Mouse (Mus musculus) urinary bladder, postnatal 4 days (tissue): ENCODE data around the gene 9530053A07Rik.

Experiments used
- DNase-seq, 2 experiments: peaks; one replicate each; pipeline ENCODE4 v3.0.0; 2021 to 2022; ENCODE audit warnings: low spot score in 2 of 2

The 9530053A07Rik gene

GRCm38 (mm10) chr7:28169489-28170422, 40.5 kb downstream of the 9530053A07Rik start, which contains the start of gene Fbl:
Gene Fbl, plus strand, starts transcription at chr7:28169710.
- DNase-seq: peak; percentile 84 to 88

- no peak for DNase-seq
Measured at GRCm38 (mm10) chr7:28175358-28175757, 46.1 kb downstream of the 9530053A07Rik start.

GRCm38 (mm10) chr7:28179228-28179627, 50.0 kb downstream of the 9530053A07Rik start, which contains the start of gene Dyrk1b:
Gene Dyrk1b, plus strand, starts transcription at chr7:28179469.
- peak; percentile 98 to 99 for DNase-seq

- peak; percentile 92 to 93 for DNase-seq
Measured at GRCm38 (mm10) chr7:28179741-28180377, 50.6 kb downstream of the 9530053A07Rik start.

- DNase-seq: no peak
Measured at GRCm38 (mm10) chr7:28180890-28181289, 51.6 kb downstream of the 9530053A07Rik start.

GRCm38 (mm10) chr7:28181376-28181775, 52.1 kb downstream of the 9530053A07Rik start:
- no peak for DNase-seq

- DNase-seq: no peak
Measured at GRCm38 (mm10) chr7:28182320-28182719, 53.1 kb downstream of the 9530053A07Rik start.

GRCm38 (mm10) chr7:28185884-28186283, 56.6 kb downstream of the 9530053A07Rik start:
- DNase-seq: no peak

- DNase-seq: no peak
Measured at GRCm38 (mm10) chr7:28186631-28187030, 57.4 kb downstream of the 9530053A07Rik start.

GRCm38 (mm10) chr7:28191489-28191888, 62.2 kb downstream of the 9530053A07Rik start:
- DNase-seq: no peak

- no peak for DNase-seq
Measured at GRCm38 (mm10) chr7:28191903-28192302, 62.6 kb downstream of the 9530053A07Rik start.

- DNase-seq: no peak
Measured at GRCm38 (mm10) chr7:28195414-28196098, 66.3 kb downstream of the 9530053A07Rik start.

- DNase-seq: no peak
Measured at GRCm38 (mm10) chr7:28196528-28196927, 67.3 kb downstream of the 9530053A07Rik start.

- no peak for DNase-seq
Measured at GRCm38 (mm10) chr7:28199054-28199453, 69.8 kb downstream of the 9530053A07Rik start.

- no peak for DNase-seq
Measured at GRCm38 (mm10) chr7:28203207-28204108, 74.2 kb downstream of the 9530053A07Rik start.

GRCm38 (mm10) chr7:28206044-28206600, 76.9 kb downstream of the 9530053A07Rik start:
- no peak for DNase-seq

- DNase-seq: no peak
Measured at GRCm38 (mm10) chr7:28208396-28208987, 79.2 kb downstream of the 9530053A07Rik start.

GRCm38 (mm10) chr7:28208988-28209508, 79.8 kb downstream of the 9530053A07Rik start:
- peak; percentile 35 to 45 for DNase-seq

GRCm38 (mm10) chr7:28210731-28211130, 81.5 kb downstream of the 9530053A07Rik start:
- no peak for DNase-seq

GRCm38 (mm10) chr7:28214142-28214541, 84.9 kb downstream of the 9530053A07Rik start:
- DNase-seq: peak in 1 of 2 experiments; percentile 75
